Mouse (Mus musculus) adrenal gland, adult 8-10 months (tissue): Measurements from ENCODE around the gene Gpx4. TPM values are rescaled to one million over a fixed set of nuclear protein-coding genes. Genes with fewer than 3 reads are reported as not detected.
"Not testable (repeated sequence)": the region's sequence is repeated elsewhere in the genome, so short reads cannot be mapped to it uniquely, and the experiment has no call there.

Experiments used
- DNase-seq: peaks from one replicate; pipeline ENCODE4 v3.0.0; 2022
- total RNA-seq, 4 experiments: library from RNA; stranded (reverse); gene quantifications; 2 replicates each; pipeline ENCODE4 v1.2.4; 2022

Gene Gpx4
- total RNA-seq, 4 experiments from 2014 or later: 697 to 776 (median 769) TPM

DNA sequence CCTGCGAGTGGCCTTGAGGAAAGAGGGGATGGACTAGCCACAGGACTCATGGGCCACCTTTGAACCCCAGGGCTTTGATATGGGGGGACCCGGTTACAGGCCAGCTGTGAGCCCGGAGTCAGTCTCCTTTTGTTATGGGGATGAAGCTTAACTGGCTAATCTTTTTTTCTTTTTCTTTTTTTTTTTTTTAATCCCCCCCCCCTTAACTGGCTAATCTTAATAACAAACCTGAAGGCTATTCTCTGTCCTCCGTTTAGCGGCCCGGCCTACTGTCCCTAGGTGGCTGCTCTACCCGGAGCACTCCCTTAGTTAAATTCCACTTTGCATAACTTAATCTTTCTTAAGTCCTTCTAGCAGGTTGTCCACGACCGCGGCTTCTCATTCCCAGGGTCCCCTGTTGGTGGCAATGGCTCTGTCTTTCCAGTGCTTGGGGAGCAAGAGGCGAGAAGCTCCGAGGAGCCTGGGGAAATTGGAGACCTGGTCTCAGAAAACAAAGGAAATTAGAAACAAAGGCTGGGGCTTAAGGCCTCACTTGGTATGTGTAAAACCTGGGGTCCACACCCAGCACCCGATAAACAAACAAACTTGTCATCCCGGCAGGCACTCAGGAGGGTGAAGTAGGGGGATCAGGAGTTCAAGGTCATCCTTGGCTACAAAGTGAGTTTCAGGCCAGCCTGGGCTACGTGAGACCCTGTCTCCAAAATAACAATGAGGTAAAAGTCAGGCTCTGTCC is 4.1 kb downstream of the Gpx4 start:
- no peak for DNase-seq

DNA sequence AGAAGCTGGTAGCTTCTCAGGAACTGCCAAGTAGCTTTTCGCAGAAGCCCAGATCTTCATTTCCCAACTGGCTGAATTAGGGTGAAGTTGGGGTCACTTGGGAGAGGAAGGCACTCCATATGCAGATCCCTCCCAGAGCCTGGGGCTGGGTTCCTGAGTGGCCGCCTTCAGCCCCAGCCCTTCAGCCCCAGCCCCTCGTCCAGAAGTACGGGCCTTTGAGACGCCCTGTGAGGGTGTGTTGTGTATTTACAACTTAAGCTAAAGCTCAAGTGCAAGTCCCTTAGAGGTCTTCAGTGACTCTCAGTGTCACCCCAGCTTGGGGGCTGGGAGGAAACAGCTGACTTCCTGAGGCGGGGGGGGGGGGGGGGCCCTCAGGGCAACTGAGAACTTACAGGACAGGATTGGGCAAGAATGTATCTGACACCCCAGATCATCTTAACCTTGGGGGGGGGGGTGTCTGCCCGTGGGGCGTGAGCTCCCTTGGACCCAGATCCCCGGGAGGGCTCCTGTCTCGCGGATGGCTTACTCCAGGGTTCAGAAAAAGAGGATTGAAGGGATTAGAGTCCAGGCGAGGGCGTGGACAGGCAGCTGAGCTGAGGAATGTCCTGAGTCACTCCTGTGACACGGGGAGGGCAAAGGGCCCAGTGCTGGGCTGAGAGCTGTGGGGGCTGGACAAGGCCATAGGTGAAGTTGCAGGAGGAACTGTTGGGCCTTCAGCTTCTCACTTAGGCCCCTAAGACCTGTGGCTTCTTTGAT is 4.8 kb downstream of the Gpx4 start:
- peak; percentile 73 for DNase-seq

DNA sequence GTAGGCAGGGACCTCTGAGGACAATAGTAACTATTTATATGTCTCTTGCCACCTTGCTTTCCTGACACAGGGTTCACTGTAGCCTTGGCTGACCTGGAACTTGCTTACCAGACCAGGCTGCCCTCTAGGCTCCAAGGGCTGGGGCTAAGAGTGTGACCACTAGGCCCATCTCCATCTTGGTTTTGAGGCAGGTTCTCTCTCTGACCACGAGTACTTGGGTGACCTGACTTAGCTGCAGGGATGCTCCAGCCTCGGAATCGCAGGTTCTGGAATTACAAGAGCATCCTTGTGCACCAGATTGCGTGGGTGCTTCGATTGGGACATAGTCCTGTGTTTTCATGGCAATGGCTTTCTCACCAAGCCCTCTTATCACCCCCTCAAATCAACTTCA is 5.4 kb downstream of the Gpx4 start:
- DNase-seq: no peak

DNA sequence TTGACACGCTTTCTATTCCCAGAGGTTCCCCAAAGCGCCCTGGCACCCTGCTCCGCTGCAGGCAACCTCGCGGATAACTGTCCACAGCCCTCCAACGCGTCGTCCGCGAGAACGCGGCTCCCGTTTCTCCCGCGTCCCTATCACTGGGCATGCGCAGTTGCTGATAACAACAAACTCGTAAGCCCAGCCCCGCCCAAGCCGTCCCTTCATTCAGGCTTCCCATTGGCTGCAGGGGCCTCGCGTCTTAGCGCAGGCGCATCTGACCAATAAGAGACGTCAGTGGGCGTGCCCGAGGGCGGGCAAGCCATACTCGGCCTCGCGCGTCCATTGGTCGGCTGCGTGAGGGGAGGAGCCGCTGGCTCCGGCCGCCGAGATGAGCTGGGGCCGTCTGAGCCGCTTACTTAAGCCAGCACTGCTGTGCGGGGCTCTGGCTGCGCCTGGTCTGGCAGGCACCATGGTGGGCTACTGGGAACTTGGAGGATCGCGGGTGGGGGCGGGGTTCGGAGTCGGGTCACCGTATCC is 6.4 kb downstream of the Gpx4 start:
- DNase-seq: peak; percentile 100

GRCm38 (mm10) chr10:80053831-80054815 is 7.2 kb downstream of the Gpx4 start:
- DNase-seq: no peak

- DNase-seq: not testable (repeated sequence)
Observed at GRCm38 (mm10) chr10:80054911-80055310, 7.9 kb downstream of the Gpx4 start.

DNA sequence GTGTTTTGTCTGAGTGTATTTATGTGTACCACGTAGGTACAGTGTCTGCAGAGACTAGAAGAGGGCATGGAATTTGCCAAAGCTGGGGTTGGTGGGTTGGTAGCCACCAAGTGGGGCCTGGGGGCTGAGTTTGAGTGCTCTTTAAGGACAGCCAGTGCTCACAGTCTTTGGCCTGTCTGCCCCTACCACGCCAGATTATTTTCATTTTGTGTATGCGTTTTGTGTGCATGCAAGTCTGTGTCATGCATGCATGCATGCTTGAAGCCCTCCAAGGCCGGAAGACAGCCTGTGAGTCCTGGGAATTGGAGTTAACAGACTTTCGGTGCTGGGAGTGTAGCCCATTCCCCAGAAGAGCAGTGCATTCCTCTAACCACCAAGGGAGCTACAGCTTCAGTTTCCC is 8.4 kb downstream of the Gpx4 start:
- no peak for DNase-seq

DNA sequence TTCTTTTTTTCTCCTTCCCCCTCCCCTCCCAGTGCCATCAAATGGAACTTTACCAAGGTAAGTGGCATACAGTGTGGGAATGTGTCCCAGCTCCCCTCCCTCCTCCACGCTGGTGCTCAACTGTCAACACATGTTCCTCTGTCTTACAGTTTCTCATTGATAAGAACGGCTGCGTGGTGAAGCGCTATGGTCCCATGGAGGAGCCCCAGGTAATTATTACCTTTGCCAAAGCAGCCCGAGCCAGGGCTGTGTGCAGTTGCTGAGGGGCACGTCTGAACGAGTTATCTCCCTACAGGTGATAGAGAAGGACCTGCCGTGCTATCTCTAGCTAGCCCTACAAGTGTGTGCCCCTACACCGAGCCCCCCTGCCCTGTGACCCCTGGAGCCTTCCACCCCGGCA is 8.9 kb downstream of the Gpx4 start:
- no peak for DNase-seq

DNA sequence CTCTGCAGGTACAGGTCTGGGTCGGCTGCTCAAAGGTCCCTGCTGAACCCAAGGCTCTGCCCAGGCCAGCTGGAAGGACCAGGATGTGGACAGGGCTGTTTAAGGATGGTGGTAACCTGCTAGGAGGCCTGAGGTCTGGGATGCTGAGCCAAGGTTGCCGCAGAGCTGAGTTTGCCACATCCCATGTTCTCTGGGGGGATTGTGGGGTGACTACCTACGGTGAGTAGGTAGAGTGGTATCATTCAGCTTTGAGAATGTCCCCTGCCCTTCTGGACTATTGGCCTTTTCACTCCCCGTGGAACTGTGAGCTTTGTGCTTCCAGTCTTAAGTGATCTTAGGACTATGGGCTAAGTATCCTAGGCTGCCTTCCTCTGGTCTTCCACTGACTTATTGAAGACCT is 9.5 kb downstream of the Gpx4 start:
- DNase-seq: no peak

DNA sequence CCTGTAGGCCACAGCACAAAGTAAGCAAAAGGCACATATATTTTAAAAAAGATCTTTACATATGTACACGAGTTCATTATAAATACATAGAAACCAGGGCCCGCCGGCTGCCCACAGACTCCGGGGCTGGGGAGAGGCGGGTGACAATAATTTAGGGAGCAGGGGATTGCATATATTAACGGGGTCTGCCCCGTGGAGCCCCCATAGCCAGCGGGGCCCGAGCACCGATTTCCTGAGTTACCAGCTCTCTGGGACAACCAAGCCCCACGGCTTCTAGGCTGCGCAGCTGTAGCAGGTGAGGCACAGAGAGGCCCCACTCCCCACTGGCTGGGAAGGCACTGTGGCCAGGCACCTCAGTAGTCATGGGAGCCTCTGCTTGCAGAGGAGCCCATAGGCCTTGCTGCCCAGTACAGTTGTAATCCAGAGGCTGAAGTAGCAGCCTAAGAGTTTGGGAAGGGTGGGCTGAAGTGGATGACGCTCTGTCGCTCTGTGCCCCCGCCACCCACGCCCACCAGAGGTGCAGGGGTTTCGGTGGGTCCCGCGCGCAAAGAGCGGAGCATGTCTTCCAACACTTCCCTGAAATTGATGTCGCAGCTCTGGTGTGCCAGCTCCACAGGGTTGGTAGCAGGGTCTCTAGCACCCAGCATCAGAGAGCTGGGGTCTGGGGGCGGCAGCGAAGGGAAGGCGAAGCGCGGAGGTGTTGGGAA is 10.2 kb downstream of the Gpx4 start:
- no peak for DNase-seq

DNA sequence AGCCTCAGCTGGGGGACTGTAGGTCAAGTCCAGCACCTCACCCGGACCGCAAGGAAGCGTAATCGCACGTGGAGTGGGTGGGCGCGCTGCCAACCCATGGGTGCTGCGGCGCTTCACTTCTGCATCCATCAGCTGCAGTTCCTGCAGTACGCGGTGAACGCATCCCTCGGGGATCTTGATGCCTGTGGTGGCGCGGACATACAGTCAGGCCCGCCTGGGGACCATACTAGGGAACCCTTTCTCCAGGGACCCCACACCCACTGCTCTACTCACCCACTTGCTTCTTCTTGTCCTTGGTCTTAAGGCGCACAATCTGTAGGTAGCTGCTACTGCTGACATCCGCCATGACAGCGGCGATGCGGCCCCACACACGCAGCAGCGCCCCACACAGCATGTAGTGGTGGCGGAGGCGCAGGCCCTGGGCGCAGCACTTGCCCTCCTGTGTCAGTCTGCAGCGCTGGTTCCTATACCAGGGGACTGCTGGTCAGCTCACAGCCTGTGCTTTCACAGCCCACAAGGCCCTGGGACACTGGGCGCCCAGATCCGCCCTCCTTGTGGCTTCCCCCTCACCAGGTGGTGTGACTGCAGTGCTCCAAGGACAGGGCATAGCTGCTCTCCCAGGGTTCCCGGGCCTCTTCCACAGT is 10.8 kb downstream of the Gpx4 start:
- DNase-seq: no peak

GRCm38 (mm10) chr10:80063104-80063503 is 16.1 kb downstream of the Gpx4 start:
- no peak for DNase-seq

GRCm38 (mm10) chr10:80063877-80064650 is 17.1 kb downstream of the Gpx4 start:
- DNase-seq: no peak

DNA sequence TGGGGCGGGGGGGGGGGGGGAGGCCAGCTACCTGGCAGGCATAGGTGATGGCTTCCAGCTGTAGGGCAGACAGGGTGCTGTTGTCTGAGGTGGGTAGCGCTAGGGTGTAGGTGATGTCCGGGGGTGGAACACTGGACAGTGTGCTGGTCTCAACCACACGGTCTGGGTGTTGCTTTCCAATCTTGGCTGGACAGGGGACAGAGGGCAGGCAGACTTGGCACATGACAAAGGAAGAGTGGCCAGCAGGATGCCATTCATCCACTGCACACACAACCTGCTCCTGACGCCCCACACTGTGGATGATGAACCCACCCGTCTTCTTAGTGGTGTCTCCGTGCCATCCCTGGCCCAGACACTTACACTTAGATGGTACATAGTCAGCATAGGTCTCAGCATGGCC is 22.3 kb downstream of the Gpx4 start:
- DNase-seq: no peak

DNA sequence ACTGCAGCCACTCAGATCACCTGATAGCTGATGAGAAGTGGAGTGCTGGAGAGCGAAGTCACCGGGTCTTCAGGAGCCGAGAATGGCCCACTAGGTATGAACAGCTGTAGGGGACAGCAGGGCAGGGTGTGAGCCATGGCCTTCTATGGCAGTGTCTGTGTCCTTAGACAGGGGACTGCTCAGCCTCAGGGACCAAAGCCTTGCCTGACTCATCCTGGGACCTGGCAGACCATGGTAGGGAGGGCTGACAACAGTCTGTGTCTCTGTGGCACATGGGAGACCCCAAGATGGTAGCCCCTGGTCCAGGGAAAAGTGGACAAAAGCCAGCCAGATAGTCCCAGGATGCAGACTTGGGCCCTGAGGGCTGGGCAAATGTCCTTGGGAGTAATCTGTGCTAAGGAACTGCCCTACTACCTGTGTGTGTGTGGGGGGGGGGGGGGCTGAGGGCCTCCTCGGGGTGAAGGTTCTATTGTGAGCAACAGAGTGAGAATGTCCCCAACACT is 23.0 kb downstream of the Gpx4 start:
- DNase-seq: no peak

GRCm38 (mm10) chr10:80070837-80071515 is 24.0 kb downstream of the Gpx4 start:
- DNase-seq: peak; percentile 97

DNA sequence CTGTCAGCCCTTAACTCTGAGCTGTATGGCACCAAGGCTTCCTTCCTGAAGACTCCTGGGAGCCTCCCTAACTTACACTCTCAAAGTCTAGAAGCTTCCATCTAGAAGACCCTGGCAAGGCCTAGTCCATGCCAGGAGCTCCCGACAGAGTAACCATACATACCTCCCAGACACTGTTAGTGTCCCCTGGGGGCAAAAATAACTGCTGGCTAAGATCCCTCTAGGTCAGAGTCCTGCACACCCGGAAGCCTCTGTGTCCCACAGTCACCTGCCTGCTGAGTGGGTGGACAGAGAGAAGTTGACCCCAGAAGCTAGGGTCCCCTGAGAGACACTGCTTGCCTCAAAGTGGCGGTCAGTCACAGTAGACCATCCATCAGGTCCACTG is 24.5 kb downstream of the Gpx4 start:
- no peak for DNase-seq

DNA sequence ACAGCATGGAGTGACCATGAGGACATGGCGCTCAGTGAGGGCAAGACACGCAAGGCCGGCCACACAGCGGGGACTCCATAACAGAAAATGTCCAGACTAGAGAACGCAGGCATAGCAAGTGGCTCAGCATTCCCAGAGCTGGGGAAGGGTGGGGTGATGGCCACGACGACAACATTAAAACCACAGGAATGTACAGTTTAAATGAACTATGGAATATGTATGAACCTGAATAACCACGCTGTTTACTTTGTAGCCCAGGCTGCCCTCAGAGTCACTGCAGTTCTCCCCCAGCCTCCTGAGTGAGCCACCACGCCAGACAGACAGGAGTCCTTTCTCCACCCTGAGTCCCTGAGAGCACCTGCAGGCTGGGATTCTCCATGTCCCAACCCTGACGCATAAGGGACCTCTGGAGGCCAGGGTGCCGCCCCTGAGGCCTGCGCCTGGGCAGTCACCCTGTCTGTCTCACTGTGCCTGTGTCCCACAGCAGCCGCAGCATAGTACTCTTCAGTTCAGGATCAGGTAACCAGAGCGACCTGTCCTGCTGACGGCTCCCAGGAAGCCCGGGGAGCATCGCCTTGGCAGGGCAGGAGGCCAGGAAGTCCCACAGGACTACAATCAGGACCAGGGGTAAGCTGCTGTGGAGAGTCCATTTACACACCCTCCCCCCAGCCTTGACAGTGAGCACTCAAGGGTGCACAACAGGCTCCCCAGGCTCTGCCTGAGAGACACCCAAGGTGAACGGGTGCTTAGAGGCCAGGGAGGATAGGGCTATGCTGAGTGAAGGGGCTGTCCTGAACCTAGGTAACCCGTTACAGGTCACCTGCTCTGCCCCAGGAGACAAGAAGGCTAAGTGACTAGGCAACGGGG is 25.9 kb downstream of the Gpx4 start:
- DNase-seq: no peak
